Mouse (Mus musculus): ENCODE results near the gene Vwf. TPM values are rescaled to one million over a fixed set of nuclear protein-coding genes. Genes with fewer than 3 reads are reported as not detected.

Gene Vwf
- polyA plus RNA-seq, 1 experiment, result 464 TPM

- no peak for TF ChIP-seq CTCF (IDR thresholded peaks at IDR 0.05; ENCODE audit: insufficient read depth, low read length)
- no peak for TF ChIP-seq POLR2A (IDR thresholded peaks at IDR 0.05; ENCODE audit: borderline replicate concordance, extremely low read depth, low read depth, low read length)
- Histone ChIP-seq H3K4me1 (ENCODE audit: control insufficient read depth, insufficient read depth, low read length) (no peaks in the 10 kb centered on the region), H3K4me3 (replicated peaks; ENCODE audit: extremely low read depth, low read depth, low read length) (no peak overlapping the region)
- no peak for DNase-seq
- 96% methylated on average over 2 of the region's 2 CpGs for WGBS
Observed at GRCm38 (mm10) chr6:125561521-125561920, 14.9 kb downstream of the Vwf start.

- TF ChIP-seq CTCF (IDR thresholded peaks at IDR 0.05; ENCODE audit: insufficient read depth, low read length) (no peak), POLR2A (IDR thresholded peaks at IDR 0.05; ENCODE audit: borderline replicate concordance, extremely low read depth, low read depth, low read length) (no peak)
- no peaks in the 10 kb centered on the region for H3K4me1 ChIP-seq (ENCODE audit: control insufficient read depth, insufficient read depth, low read length)
- WGBS, result 63% methylated on average over 7 of the region's 7 CpGs
- no peak for DNase-seq
- no peak overlapping the region for H3K4me3 ChIP-seq (replicated peaks; ENCODE audit: extremely low read depth, low read depth, low read length)
Observed at GRCm38 (mm10) chr6:125564812-125565281, 18.3 kb downstream of the Vwf start.

- 86% methylated on average over 6 of the region's 6 CpGs for WGBS
- Histone ChIP-seq H3K4me3 (replicated peaks; ENCODE audit: extremely low read depth, low read depth, low read length) (no peak overlapping the region), H3K4me1 (ENCODE audit: control insufficient read depth, insufficient read depth, low read length) (no peaks in the 10 kb centered on the region)
- no peak for DNase-seq
- TF ChIP-seq CTCF (IDR thresholded peaks at IDR 0.05; ENCODE audit: insufficient read depth, low read length), result no peak
- TF ChIP-seq POLR2A (IDR thresholded peaks at IDR 0.05; ENCODE audit: borderline replicate concordance, extremely low read depth, low read depth, low read length), result no peak
Observed at GRCm38 (mm10) chr6:125565326-125565725, 18.8 kb downstream of the Vwf start.

GRCm38 (mm10) chr6:125566656-125567055 is 20.1 kb downstream of the Vwf start:
- Histone ChIP-seq H3K4me1 (ENCODE audit: control insufficient read depth, insufficient read depth, low read length) (no peaks in the 10 kb centered on the region), H3K4me3 (replicated peaks; ENCODE audit: extremely low read depth, low read depth, low read length) (no peak overlapping the region)
- WGBS, result 80% methylated on average over 3 of the region's 3 CpGs
- TF ChIP-seq CTCF (IDR thresholded peaks at IDR 0.05; ENCODE audit: insufficient read depth, low read length), result no peak
- TF ChIP-seq POLR2A (IDR thresholded peaks at IDR 0.05; ENCODE audit: borderline replicate concordance, extremely low read depth, low read depth, low read length), result no peak
- no peak for DNase-seq

GRCm38 (mm10) chr6:125568381-125568780 is 21.8 kb downstream of the Vwf start:
- DNase-seq, result no peak
- TF ChIP-seq POLR2A (IDR thresholded peaks at IDR 0.05; ENCODE audit: borderline replicate concordance, extremely low read depth, low read depth, low read length), result no peak
- no peak for TF ChIP-seq CTCF (IDR thresholded peaks at IDR 0.05; ENCODE audit: insufficient read depth, low read length)
- H3K4me1 ChIP-seq (ENCODE audit: control insufficient read depth, insufficient read depth, low read length), result peaks cover 6% of the 10 kb centered on the region
- H3K4me3 ChIP-seq (replicated peaks; ENCODE audit: extremely low read depth, low read depth, low read length), result no peak overlapping the region
- WGBS, result 45% methylated on average over 2 of the region's 2 CpGs

- peak overlapping the region; percentile 35 for H3K4me3 ChIP-seq (replicated peaks; ENCODE audit: extremely low read depth, low read depth, low read length)
- 6% methylated on average over 18 of the region's 18 CpGs for WGBS
- no peak for TF ChIP-seq POLR2A (IDR thresholded peaks at IDR 0.05; ENCODE audit: borderline replicate concordance, extremely low read depth, low read depth, low read length)
- no peak for TF ChIP-seq CTCF (IDR thresholded peaks at IDR 0.05; ENCODE audit: insufficient read depth, low read length)
- H3K4me1 ChIP-seq (ENCODE audit: control insufficient read depth, insufficient read depth, low read length), result peaks cover 8% of the 10 kb centered on the region
- peak; percentile 78 for DNase-seq
Observed at GRCm38 (mm10) chr6:125572291-125573188, 26.0 kb downstream of the Vwf start.

- no peak for TF ChIP-seq CTCF (IDR thresholded peaks at IDR 0.05; ENCODE audit: insufficient read depth, low read length)
- peak; percentile 74; the same call in 1 of the 2 replicates for TF ChIP-seq POLR2A (IDR thresholded peaks at IDR 0.05; ENCODE audit: borderline replicate concordance, extremely low read depth, low read depth, low read length)
- H3K4me3 ChIP-seq (replicated peaks; ENCODE audit: extremely low read depth, low read depth, low read length), result peak overlapping the region; percentile 35
- peaks cover 8% of the 10 kb centered on the region for H3K4me1 ChIP-seq (ENCODE audit: control insufficient read depth, insufficient read depth, low read length)
- DNase-seq, result peak; percentile 71
- WGBS, result 6% methylated on average over 14 of the region's 14 CpGs
Observed at GRCm38 (mm10) chr6:125573189-125573928, 26.8 kb downstream of the Vwf start.

GRCm38 (mm10) chr6:125575080-125575479 is 28.5 kb downstream of the Vwf start:
- H3K4me1 ChIP-seq (ENCODE audit: control insufficient read depth, insufficient read depth, low read length), result peaks cover 8% of the 10 kb centered on the region
- no peak overlapping the region for H3K4me3 ChIP-seq (replicated peaks; ENCODE audit: extremely low read depth, low read depth, low read length)
- WGBS, result 79% methylated on average over 6 of the region's 6 CpGs
- no peak for DNase-seq
- TF ChIP-seq POLR2A (IDR thresholded peaks at IDR 0.05; ENCODE audit: borderline replicate concordance, extremely low read depth, low read depth, low read length) (no peak), CTCF (IDR thresholded peaks at IDR 0.05; ENCODE audit: insufficient read depth, low read length) (no peak)

GRCm38 (mm10) chr6:125577301-125577700 is 30.7 kb downstream of the Vwf start:
- Histone ChIP-seq H3K4me1 (ENCODE audit: control insufficient read depth, insufficient read depth, low read length) (peaks cover 7% of the 10 kb centered on the region), H3K4me3 (replicated peaks; ENCODE audit: extremely low read depth, low read depth, low read length) (no peak overlapping the region)
- TF ChIP-seq POLR2A (IDR thresholded peaks at IDR 0.05; ENCODE audit: borderline replicate concordance, extremely low read depth, low read depth, low read length) (no peak), CTCF (IDR thresholded peaks at IDR 0.05; ENCODE audit: insufficient read depth, low read length) (no peak)
- no peak for DNase-seq
- WGBS, result 71% methylated on average over 9 of the region's 9 CpGs

All from lung, adult 2 months (tissue).